Mouse (Mus musculus) limb, embryonic 11.5 days (tissue): ENCODE data around the gene Chsy1. TPM values are rescaled to one million over a fixed set of nuclear protein-coding genes. Genes with fewer than 3 reads are reported as not detected.

ENCODE experiments used
- ATAC-seq: fragments of 200-750 bp; cut with Nextera tagmentation; 2 replicates; pipeline ENCODE4 v1.8.0; 2017; ENCODE audit warnings: low read depth; ENCODE audit not compliant: insufficient number of reproducible peaks, low FRiP score, low TSS enrichment
- DNase-seq: peaks from one replicate; pipeline ENCODE4 v3.0.0-alpha.2; 2015; ENCODE audit warnings: low spot score
- H3K27ac ChIP-seq: fragments of 300-500 bp; sonication (generic); replicated peaks from 2 replicates; pipeline ENCODE4 v1.5.1; 2014; ENCODE audit warnings: low read depth, mild to moderate bottlenecking, low read length
- H3K27me3 ChIP-seq: fragments of 300-500 bp; sonication (generic); 2 replicates; pipeline ENCODE4 v1.6.1; 2014; ENCODE audit warnings: mild to moderate bottlenecking, low read length, mixed read lengths; ENCODE audit not compliant: control insufficient read depth, insufficient read depth
- H3K36me3 ChIP-seq: fragments of 300-500 bp; sonication (generic); 2 replicates; pipeline ENCODE4 v1.6.1; 2014; ENCODE audit warnings: mild to moderate bottlenecking, low read length, moderate library complexity, mixed read lengths; ENCODE audit not compliant: control insufficient read depth, insufficient read depth
- H3K4me1 ChIP-seq: fragments of 300-500 bp; sonication (generic); 2 replicates; pipeline ENCODE4 v1.6.1; 2014; ENCODE audit warnings: low read length, mixed read lengths; ENCODE audit not compliant: control insufficient read depth, insufficient read depth
- H3K4me2 ChIP-seq: fragments of 300-500 bp; sonication (generic); 2 replicates; pipeline ENCODE4 v1.6.1; 2014; ENCODE audit warnings: low read depth, mild to moderate bottlenecking, moderate library complexity; ENCODE audit not compliant: severe bottlenecking
- H3K4me3 ChIP-seq: fragments of 300-500 bp; sonication (generic); 2 replicates; pipeline ENCODE4 v1.5.1; 2014; ENCODE audit warnings: low read depth, low read length
- H3K9ac ChIP-seq: fragments of 300-500 bp; sonication (generic); 2 replicates; pipeline ENCODE4 v1.6.1; 2014; ENCODE audit warnings: mild to moderate bottlenecking, low read length
- H3K9me3 ChIP-seq: fragments of 300-500 bp; sonication (generic); 2 replicates; pipeline ENCODE4 v1.6.1; 2016; ENCODE audit warnings: low read length; ENCODE audit not compliant: control insufficient read depth
- WGBS: fragments of 180-500 bp; shearing (Covaris S2); extraction: QIAGEN DNeasy Blood & Tissue Kit; methylation state at CpG from one replicate; pipeline ENCODE4 v1.1.7; 2014; 5-methylcytosine and 5-hydroxymethylcytosine counted together
- polyA plus RNA-seq: library from polyadenylated mRNA; unstranded; fragments of >200 nt; fragmentation: Nextera tagmentation; extraction: Ambion mirVana; gene quantifications from 2 replicates; pipeline ENCODE4 v1.2.1, GENCODE M21; 2014

Gene Chsy1
- polyA plus RNA-seq, 1 experiment from 2014 or later, result 27.1 TPM

DNA sequence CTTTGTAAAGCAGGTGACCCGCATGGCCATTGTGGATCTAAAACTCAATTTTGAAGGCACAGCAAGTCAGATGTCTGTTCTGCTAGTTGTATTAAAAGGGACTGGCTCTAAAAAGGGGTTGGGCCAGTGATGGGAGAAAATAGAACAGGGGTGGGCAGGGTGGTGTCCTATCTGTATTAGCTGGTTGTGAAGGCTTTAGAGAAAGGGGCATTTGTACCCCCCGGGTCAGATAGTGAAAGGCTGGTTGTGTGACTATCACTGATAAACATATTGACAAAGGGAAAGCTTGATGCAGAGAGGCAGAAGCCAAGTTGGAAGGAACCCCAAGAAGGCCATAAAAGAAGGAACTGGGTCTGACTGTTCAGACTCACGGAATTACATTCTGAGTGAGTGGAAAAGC lies 4.2 kb downstream of the Chsy1 start:
- Histone ChIP-seq H3K4me2 (no peak overlapping the region), H3K27ac (no peak overlapping the region), H3K27me3 (no peaks in the 10 kb centered on the region), H3K4me1 (no peaks in the 10 kb centered on the region), H3K4me3 (no peak overlapping the region), H3K36me3 (no peaks in the 10 kb centered on the region), H3K9ac (no peak overlapping the region), H3K9me3 (no peaks in the 10 kb centered on the region)
- DNase-seq (no peak), ATAC-seq (no peak)
- WGBS, result 90% methylated on average over 3 of the region's 3 CpGs

DNA sequence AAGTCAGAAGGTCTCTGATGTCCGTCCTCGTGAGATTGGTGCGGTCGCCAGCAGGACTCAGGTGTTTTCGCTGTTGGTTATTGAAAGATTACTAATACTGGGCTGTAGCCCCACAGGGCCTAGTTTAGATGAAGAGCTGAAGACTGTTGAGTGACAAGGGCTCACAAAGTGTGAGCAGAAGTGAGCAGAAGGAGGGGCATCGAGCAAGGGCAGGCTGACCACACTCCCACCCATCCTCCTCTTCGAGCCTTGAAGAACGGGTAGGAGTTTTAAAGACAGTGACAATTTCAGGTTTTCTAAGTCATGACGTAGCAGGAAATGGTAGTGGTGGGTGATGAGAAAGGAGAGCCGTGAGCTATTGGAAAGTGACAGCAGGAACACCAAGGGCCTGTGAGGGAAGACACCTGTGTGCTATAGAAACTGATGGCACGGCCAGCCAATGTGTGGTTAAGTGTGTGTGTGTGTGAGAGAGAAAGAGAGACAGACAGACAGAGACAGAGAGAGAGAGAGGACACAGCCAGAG lies 6.6 kb downstream of the Chsy1 start:
- Histone ChIP-seq H3K27ac (no peak overlapping the region), H3K36me3 (no peaks in the 10 kb centered on the region), H3K4me3 (no peak overlapping the region), H3K27me3 (no peaks in the 10 kb centered on the region), H3K9me3 (no peaks in the 10 kb centered on the region), H3K4me1 (no peaks in the 10 kb centered on the region; the same call in 1 of the 2 replicates), H3K4me2 (no peak overlapping the region), H3K9ac (no peak overlapping the region)
- ATAC-seq (no peak), DNase-seq (no peak)
- WGBS, result 88% methylated on average over 11 of the region's 11 CpGs

DNA sequence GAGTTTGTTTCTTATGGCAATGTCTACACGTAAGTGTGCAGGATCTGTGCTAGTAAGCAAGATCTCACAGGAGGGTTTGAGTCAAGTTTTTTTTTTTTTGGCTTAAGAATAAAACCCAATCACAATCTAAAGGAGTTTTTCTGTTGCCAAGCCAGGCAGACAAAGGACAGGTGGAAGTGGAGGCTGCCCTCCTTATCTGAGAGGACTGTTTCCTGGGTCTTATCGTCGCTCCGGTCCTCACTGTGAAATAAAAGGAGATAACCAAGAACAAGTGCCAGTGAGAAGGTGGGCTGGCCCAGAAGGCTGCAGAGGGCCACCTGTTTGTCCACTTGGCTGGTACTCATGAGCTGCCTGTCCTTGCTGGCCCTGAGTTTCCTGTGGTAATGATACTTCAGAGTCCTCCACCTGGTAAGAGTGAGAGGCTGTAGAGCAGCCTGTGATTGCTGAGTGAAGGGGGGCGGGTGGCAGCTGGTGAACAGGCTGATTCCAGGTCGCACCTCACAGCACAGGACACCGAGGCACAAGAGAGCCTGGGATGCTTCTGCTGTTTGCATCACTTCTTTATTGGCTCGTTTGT lies 7.7 kb downstream of the Chsy1 start:
- Histone ChIP-seq H3K27me3 (no peaks in the 10 kb centered on the region), H3K27ac (no peak overlapping the region), H3K4me2 (no peak overlapping the region), H3K9me3 (no peaks in the 10 kb centered on the region), H3K9ac (no peak overlapping the region), H3K4me1 (peaks cover 3% of the 10 kb centered on the region), H3K4me3 (no peak overlapping the region), H3K36me3 (no peaks in the 10 kb centered on the region)
- ATAC-seq (no peak), DNase-seq (no peak)
- WGBS, result 72% methylated on average over 8 of the region's 8 CpGs

DNA sequence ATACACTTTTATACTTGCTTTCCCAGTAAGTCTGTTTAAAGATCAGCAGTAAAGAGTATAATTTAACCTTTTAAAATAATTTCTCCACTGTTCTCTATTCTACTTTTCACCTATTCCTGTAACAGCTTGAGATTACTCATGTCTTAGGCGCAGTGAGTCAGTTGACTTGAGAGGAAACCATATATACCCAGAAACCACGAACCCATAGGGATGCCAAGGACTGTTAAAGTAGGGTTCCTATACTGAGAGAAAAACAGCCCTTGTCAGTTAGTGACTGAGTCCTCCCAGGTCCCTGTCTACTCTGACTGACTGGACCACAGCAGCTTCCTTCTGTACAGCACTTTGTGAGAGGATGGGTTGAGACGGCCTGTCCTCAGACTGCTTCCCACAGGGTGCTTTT lies 8.7 kb downstream of the Chsy1 start:
- 82% methylated on average over 3 of the region's 3 CpGs for WGBS
- no peak for DNase-seq
- H3K9ac ChIP-seq, result no peak overlapping the region
- H3K4me2 ChIP-seq, result no peak overlapping the region
- ATAC-seq, result no peak
- no peak overlapping the region for H3K4me3 ChIP-seq
- H3K36me3 ChIP-seq, result no peaks in the 10 kb centered on the region
- H3K9me3 ChIP-seq, result no peaks in the 10 kb centered on the region
- no peaks in the 10 kb centered on the region for H3K27me3 ChIP-seq
- H3K27ac ChIP-seq, result no peak overlapping the region
- peaks cover 3% of the 10 kb centered on the region for H3K4me1 ChIP-seq

DNA sequence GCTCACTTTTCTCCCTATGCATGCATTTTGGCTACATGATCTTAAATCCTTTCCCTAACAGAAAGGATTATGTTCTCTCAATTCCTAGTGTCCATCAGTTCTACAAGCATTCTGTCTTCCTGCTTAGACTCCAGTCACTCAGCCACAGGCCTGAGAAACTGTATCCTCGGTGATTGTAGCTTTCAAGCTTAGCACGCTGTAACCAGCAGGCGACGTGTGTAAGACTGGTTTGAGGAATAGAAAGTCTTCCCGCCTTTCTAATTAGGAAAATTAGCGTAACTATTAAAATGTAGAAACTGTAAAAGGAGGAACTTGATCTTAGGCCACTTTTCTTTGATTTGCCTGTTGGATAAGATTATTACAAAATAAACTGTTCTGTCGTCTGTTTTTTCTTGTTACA lies 9.5 kb downstream of the Chsy1 start:
- Histone ChIP-seq H3K36me3 (no peaks in the 10 kb centered on the region), H3K4me3 (no peak overlapping the region), H3K9me3 (no peaks in the 10 kb centered on the region), H3K4me2 (no peak overlapping the region), H3K9ac (no peak overlapping the region), H3K27ac (no peak overlapping the region), H3K27me3 (no peaks in the 10 kb centered on the region), H3K4me1 (peaks cover 3% of the 10 kb centered on the region)
- WGBS, result 85% methylated on average over 7 of the region's 7 CpGs
- no peak for ATAC-seq
- no peak for DNase-seq

DNA sequence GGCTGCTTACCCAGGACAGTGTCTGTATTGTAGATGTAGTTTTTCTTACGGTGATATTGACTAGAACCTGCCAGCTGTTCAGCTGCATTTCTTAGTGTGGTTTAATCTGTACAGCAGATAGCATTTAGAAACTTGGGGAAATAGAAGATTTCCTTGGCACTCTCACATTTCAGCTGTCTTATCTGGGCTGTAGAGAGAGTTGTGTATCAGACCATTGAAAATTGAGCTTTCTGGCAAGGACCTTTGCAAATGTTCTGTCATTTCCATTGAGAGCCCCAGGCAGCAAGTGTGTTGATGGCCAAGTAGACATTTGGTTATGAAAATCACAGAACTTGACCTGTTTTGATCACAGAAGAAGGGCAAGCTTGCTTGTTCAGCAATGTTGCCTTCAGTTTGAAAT lies 10.8 kb downstream of the Chsy1 start:
- DNase-seq (no peak), ATAC-seq (no peak)
- Histone ChIP-seq H3K4me3 (no peak overlapping the region), H3K27me3 (no peaks in the 10 kb centered on the region), H3K9ac (no peak overlapping the region), H3K9me3 (no peaks in the 10 kb centered on the region), H3K27ac (no peak overlapping the region), H3K4me1 (peaks cover 3% of the 10 kb centered on the region), H3K4me2 (no peak overlapping the region), H3K36me3 (peaks cover under 1% of the 10 kb centered on the region; the same call in 1 of the 2 replicates)
- WGBS, result 83% methylated on average over 1 of the region's 1 CpGs

DNA sequence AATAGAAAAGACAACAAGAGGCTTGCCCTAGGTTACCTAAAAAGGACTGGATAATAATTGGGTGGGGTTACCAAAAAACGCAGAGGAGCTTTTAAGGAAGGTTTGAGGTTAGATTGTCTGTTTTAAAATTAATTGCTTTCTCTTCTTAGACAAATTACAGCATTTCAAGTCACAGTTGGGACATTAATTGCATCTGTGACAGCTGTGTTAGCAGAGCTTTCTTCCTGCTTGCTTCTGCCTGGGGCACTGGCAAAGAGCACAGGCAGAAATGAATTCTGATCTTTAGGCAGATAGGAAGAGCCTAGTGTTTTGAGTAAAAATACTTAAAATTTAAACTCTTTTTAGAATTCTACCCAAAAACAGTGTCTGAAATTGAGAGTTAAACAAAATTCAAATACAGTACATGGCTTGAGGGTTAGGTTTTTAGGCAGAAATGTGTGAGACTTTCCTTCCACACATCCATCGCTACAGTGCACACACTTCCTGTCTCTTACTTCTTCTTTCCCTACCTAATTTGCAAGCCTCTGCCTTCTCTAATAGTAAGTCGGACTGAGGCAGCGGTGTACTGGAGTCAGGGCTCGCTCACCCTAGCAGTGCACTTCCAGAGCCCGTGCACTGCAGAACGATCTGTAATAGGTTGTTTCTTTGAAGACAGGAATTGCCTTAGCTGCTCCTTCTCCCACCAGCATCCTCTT lies 11.5 kb downstream of the Chsy1 start:
- H3K9me3 ChIP-seq, result no peaks in the 10 kb centered on the region
- no peak overlapping the region for H3K4me2 ChIP-seq
- H3K4me1 ChIP-seq, result peaks cover 3% of the 10 kb centered on the region
- no peak overlapping the region for H3K27ac ChIP-seq
- ATAC-seq (no peak), DNase-seq (no peak)
- H3K36me3 ChIP-seq, result peaks cover 4% of the 10 kb centered on the region
- H3K9ac ChIP-seq, result no peak overlapping the region
- WGBS, result 65% methylated on average over 7 of the region's 7 CpGs
- no peak overlapping the region for H3K4me3 ChIP-seq
- no peaks in the 10 kb centered on the region for H3K27me3 ChIP-seq

DNA sequence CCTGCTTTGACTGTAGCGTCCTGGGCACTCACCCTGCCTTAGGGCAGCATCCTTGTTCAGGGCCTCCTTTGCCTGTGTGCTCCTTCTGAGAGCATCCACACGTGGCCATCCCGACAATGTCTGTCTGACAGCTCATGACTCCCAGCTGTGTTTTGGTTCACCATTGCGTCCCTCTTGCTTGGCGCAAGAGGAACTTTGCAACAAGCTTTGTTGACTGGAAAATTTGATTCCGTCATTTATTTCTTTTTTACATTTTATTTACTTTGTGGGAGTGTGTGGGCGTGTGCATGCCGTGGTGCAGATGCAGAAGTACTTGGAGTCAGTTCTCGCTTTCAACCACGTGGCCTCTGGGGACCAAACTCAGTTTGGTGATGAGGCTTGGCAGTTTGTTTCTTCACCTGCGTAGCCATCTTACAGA lies 15.2 kb downstream of the Chsy1 start:
- ATAC-seq (no peak), DNase-seq (no peak)
- Histone ChIP-seq H3K4me2 (no peak overlapping the region), H3K4me3 (no peak overlapping the region), H3K9ac (no peak overlapping the region), H3K27ac (no peak overlapping the region), H3K4me1 (peaks cover 3% of the 10 kb centered on the region), H3K36me3 (peaks cover 5% of the 10 kb centered on the region), H3K9me3 (no peaks in the 10 kb centered on the region), H3K27me3 (no peaks in the 10 kb centered on the region)
- 90% methylated on average over 11 of the region's 11 CpGs for WGBS
